Mouse (Mus musculus) intestine, postnatal 0 days (tissue): ENCODE data around the gene Fam124a. TPM values are rescaled to one million over a fixed set of nuclear protein-coding genes. Genes with fewer than 3 reads are reported as not detected.
A peak's percentile ranks its signal among the peaks of the same experiment; 100 is the strongest.

Experiments
- ATAC-seq: fragments of 200-750 bp; cut with Nextera tagmentation; 2 replicates; pipeline ENCODE4 v1.8.0; 2017; ENCODE audit warnings: mild to moderate bottlenecking, moderate TSS enrichment, moderate library complexity
- H3K27ac ChIP-seq: fragments of 300-500 bp; sonication (generic); 2 replicates; pipeline ENCODE4 v1.5.1; 2014; ENCODE audit warnings: mild to moderate bottlenecking, low read depth, low read length, moderate library complexity
- H3K27me3 ChIP-seq: fragments of 300-500 bp; sonication (generic); replicated peaks from 2 replicates; pipeline ENCODE4 v1.6.1; 2014; ENCODE audit warnings: low read length, mixed read lengths; ENCODE audit not compliant: control insufficient read depth, insufficient read depth
- H3K36me3 ChIP-seq: fragments of 300-500 bp; sonication (generic); 2 replicates; pipeline ENCODE4 v1.6.1; 2014; ENCODE audit warnings: mild to moderate bottlenecking, moderate library complexity; ENCODE audit not compliant: control insufficient read depth, insufficient read depth
- H3K4me1 ChIP-seq: fragments of 300-500 bp; sonication (generic); replicated peaks from 2 replicates; pipeline ENCODE4 v1.6.1; 2014; ENCODE audit warnings: antibody characterized with exemption, low read length, mixed read lengths; ENCODE audit not compliant: control insufficient read depth, insufficient read depth
- H3K4me2 ChIP-seq: fragments of 300-500 bp; sonication (generic); replicated peaks from 2 replicates; pipeline ENCODE4 v1.6.1; 2014; ENCODE audit warnings: low read depth, mild to moderate bottlenecking, moderate library complexity
- H3K4me3 ChIP-seq: fragments of 300-500 bp; sonication (generic); 2 replicates; pipeline ENCODE4 v1.5.1; 2014; ENCODE audit warnings: low read depth, low read length
- H3K9ac ChIP-seq: fragments of 300-500 bp; sonication (generic); 2 replicates; pipeline ENCODE4 v1.6.1; 2014; ENCODE audit warnings: mild to moderate bottlenecking, low read depth, low read length
- H3K9me3 ChIP-seq: fragments of 300-500 bp; sonication (generic); 2 replicates; pipeline ENCODE4 v1.6.1; 2016; ENCODE audit warnings: mixed run types; ENCODE audit not compliant: control insufficient read depth
- CTCF ChIP-seq: sonication (generic); IDR thresholded peaks from 2 replicates; pipeline ENCODE4 v1.5.1; 2016; ENCODE audit warnings: low read depth, mild to moderate bottlenecking, control low read depth, antibody characterized with exemption, moderate library complexity
- WGBS: fragments of 180-500 bp; shearing (Covaris S2); extraction: QIAGEN DNeasy Blood & Tissue Kit; methylation state at CpG from one replicate; pipeline ENCODE4 v1.1.7; 2014; 5-methylcytosine and 5-hydroxymethylcytosine counted together
- polyA plus RNA-seq: library from polyadenylated mRNA; unstranded; fragments of >200 nt; fragmentation: Nextera tagmentation; extraction: Ambion mirVana; gene quantifications from 2 replicates; pipeline ENCODE4 v1.2.1, GENCODE M21; 2015

The Fam124a gene
- polyA plus RNA-seq, 1 experiment from 2014 or later, result 5.1 TPM

DNA sequence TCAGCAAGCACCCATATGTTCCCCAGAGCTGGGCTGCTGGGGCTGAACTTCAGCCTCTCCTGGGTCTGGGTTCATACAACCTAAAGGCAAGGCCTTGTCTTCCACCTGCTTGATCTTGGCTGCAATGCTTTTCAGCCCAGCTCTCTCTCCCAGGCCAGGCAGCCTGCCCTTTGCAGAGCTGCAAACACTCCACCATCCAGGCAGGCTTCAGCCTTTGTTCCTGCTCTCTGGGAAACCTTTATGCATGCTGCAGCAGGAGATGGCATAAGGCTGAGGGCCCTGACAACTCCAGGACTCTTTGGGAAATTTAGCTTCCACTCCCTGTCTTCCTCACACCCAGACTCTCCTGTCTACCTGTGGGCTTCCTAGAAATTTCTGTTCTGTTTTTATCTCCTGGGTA lies 29.1 kb downstream of the Fam124a start:
- Histone ChIP-seq H3K4me3 (no peak overlapping the region), H3K4me2 (no peak overlapping the region), H3K9ac (no peak overlapping the region), H3K27me3 (no peaks in the 10 kb centered on the region), H3K4me1 (no peaks in the 10 kb centered on the region), H3K27ac (no peak overlapping the region), H3K36me3 (no peaks in the 10 kb centered on the region), H3K9me3 (no peaks in the 10 kb centered on the region)
- no peak for ATAC-seq
- TF ChIP-seq CTCF, result no peak

DNA sequence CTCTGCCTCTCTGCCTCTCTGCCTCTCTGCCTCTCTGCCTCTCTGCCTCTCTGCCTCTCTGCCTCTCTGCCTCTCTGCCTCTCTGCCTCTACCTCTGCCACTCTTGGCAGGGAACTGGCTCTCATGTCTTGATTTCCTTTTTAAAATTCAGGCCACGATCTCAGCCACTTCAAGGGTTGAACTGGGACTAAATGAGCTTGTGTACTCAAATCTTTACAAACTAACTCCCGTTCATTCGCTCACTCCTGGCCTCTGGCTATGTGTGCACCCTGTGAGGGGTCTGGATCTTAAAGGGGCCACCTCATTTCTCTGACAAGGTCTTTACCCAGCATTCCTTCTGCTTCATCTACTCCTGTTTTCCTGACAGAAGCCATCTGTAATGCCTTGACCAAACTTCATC lies 29.8 kb downstream of the Fam124a start:
- Histone ChIP-seq H3K4me3 (no peak overlapping the region), H3K4me2 (no peak overlapping the region), H3K9ac (no peak overlapping the region), H3K4me1 (no peaks in the 10 kb centered on the region), H3K9me3 (no peaks in the 10 kb centered on the region), H3K27ac (no peak overlapping the region), H3K36me3 (no peaks in the 10 kb centered on the region), H3K27me3 (no peaks in the 10 kb centered on the region)
- ATAC-seq, result no peak
- WGBS, result 45% methylated on average over 3 of the region's 3 CpGs
- no peak for TF ChIP-seq CTCF

DNA sequence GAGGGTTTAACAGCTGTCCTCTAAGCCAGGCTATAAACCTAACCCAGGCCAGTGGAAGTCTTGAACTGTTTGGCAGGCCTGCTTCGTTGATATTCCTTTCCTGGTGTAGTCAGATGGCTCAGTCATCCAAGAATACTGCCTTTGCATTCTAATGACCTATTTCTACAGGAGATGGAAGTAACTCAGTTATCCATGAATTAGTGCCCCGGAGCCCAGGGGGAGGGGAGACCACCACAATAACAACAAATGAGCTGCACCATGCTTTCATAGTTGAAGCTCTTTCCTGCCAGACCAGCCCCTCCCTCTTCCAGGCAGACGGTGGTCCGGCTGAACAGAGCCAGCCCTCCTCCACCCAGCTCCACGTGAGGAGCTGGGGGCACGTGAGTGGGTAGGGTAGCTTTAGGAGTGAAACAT lies 44.6 kb downstream of the Fam124a start:
- H3K9ac ChIP-seq, result no peak overlapping the region
- ATAC-seq, result no peak
- no peaks in the 10 kb centered on the region for H3K36me3 ChIP-seq
- no peak overlapping the region for H3K27ac ChIP-seq
- no peak overlapping the region for H3K4me2 ChIP-seq
- TF ChIP-seq CTCF, result no peak
- H3K9me3 ChIP-seq, result no peaks in the 10 kb centered on the region
- H3K4me3 ChIP-seq, result no peak overlapping the region
- 71% methylated on average over 6 of the region's 6 CpGs for WGBS
- no peaks in the 10 kb centered on the region for H3K4me1 ChIP-seq
- H3K27me3 ChIP-seq, result no peaks in the 10 kb centered on the region

DNA sequence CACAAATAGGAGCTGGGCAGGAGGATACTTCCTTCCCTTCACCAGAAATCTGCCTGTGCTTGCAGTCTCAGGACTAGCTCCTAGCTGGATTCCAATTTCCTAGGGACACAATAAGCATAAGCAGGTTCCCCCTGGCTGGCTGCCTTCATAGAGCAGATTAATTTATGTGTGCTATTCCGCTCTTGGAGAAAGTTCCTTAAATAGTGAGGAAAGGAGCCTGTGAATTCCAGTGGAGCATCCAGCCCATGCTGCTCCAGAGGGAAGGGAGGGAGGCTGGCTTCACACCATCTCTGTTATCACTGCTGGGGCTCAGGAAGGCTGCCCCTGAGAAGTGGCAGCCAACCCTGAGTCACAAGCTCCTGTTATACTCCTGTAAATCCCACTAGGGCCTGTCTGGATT lies 46.7 kb downstream of the Fam124a start:
- no peak overlapping the region for H3K4me3 ChIP-seq
- no peaks in the 10 kb centered on the region for H3K36me3 ChIP-seq
- no peak overlapping the region for H3K9ac ChIP-seq
- H3K27me3 ChIP-seq, result no peaks in the 10 kb centered on the region
- H3K4me1 ChIP-seq, result no peaks in the 10 kb centered on the region
- no peak overlapping the region for H3K27ac ChIP-seq
- no peak overlapping the region for H3K4me2 ChIP-seq
- 72% methylated on average over 1 of the region's 1 CpGs for WGBS
- no peak for ATAC-seq
- TF ChIP-seq CTCF, result 0 out of 2 replicates have a peak, but pooled peaks have one; percentile 4
- H3K9me3 ChIP-seq, result no peaks in the 10 kb centered on the region

DNA sequence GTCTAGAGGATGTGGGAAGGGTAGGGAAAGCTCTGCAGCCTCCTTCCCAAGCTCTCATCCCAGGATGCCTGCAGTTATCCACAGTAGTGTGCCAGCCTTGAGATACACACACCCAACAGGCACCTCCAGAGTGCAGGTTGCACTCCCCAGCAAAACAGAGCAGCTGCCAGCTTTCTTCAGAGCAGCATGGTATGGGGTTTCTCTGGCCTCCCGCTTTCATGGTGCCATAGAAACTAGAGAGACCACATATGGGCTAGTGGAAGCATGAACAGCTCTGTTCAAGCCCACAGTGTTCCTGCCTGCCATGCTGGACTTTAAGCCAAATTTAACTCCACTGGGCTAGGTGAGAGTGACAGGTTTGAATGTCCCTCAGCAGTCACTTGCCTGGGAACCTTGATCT lies 47.3 kb downstream of the Fam124a start:
- Histone ChIP-seq H3K4me1 (no peaks in the 10 kb centered on the region), H3K4me3 (no peak overlapping the region), H3K4me2 (no peak overlapping the region), H3K36me3 (no peaks in the 10 kb centered on the region), H3K9me3 (no peaks in the 10 kb centered on the region), H3K9ac (no peak overlapping the region), H3K27me3 (no peaks in the 10 kb centered on the region), H3K27ac (no peak overlapping the region)
- no peak for ATAC-seq
- TF ChIP-seq CTCF, result no peak
- 96% methylated on average over 1 of the region's 1 CpGs for WGBS

DNA sequence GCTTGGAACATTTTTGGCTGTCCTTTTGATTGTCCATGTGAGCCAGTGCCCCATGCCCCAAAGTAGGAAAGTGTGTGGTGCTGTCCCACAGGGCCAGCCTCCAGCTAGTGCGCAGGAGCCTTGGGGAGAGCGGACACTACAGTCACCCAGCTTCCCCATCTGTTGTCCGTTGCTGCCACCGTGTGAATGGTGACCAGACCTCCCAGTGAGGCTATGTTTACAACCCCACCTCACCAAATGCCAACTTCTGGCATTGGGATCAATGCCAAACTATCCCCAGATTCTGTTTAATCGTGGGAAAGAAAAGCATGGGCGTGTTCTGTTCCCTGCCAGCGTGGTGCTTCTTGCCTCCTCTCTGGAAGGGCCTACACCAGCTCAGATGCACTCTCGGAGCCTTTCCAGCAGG lies 52.3 kb downstream of the Fam124a start:
- Histone ChIP-seq H3K27ac (no peak overlapping the region), H3K4me2 (no peak overlapping the region), H3K9ac (no peak overlapping the region), H3K27me3 (no peaks in the 10 kb centered on the region), H3K36me3 (no peaks in the 10 kb centered on the region), H3K9me3 (no peaks in the 10 kb centered on the region), H3K4me3 (no peak overlapping the region), H3K4me1 (no peaks in the 10 kb centered on the region)
- WGBS, result 73% methylated on average over 8 of the region's 8 CpGs
- TF ChIP-seq CTCF, result peak; percentile 45
- no peak for ATAC-seq

DNA sequence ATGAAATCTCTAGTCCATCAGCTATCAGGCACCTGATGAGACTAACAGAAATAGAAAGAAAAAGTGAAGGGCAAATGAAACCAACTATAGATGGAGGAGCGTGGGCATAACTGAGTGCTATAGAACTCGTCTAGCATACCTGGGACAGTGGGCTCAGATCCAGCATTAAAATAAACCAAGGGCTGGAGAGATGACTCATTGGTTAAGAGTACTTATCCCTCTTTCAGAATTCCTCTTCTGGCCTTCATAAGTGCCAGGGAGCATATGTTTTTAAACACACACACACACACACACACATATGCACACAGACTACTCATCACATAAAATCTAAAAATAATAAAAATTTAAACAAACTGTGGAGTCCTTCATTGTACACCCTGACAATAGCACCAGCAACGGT lies 54.4 kb downstream of the Fam124a start:
- Histone ChIP-seq H3K36me3 (no peaks in the 10 kb centered on the region), H3K4me3 (no peak overlapping the region), H3K27me3 (no peaks in the 10 kb centered on the region), H3K27ac (no peak overlapping the region), H3K4me2 (no peak overlapping the region), H3K9ac (no peak overlapping the region), H3K9me3 (no peaks in the 10 kb centered on the region), H3K4me1 (no peaks in the 10 kb centered on the region)
- WGBS, result 64% methylated on average over 3 of the region's 3 CpGs
- no peak for ATAC-seq
- no peak for TF ChIP-seq CTCF
